Mouse (Mus musculus) cortical plate, adult 2 months (tissue): ENCODE results near the gene Atp6v0a1.

Experiments used
- CTCF ChIP-seq: fragments of 200-500 bp; IDR thresholded peaks from 2 replicates; pipeline ENCODE4 v1.5.1; 2011; ENCODE audit warnings: mild to moderate bottlenecking, control low read depth, low read length; ENCODE audit not compliant: insufficient read depth; ENCODE audit errors: extremely low read depth
- POLR2A ChIP-seq: fragments of 200-500 bp; IDR thresholded peaks from 2 replicates; pipeline ENCODE4 v1.6.1; 2011; ENCODE audit warnings: mild to moderate bottlenecking, low read length, control low read depth; ENCODE audit not compliant: insufficient read depth; ENCODE audit errors: extremely low read depth

DNA sequence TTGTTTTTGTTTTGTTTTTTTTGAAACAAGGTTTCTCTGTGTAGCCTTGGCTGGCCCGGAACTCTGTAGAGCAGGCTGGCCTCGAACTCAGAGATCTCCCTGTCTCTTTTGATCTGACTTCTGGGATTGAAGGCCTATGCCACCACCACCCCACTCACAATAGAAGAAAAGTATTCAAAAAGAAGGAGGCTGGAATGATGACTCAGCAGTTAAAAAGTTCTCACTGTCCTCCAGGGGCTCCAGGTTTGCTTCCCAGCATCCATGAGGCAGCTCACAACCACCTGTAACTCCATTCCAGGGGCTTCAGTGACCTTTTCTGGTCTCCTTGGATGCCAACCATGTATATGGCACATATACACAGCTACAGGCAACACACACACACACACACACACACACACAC, 10.4 kb upstream of the Atp6v0a1 start:
- TF ChIP-seq POLR2A (no peak), CTCF (no peak)
